Mouse (Mus musculus) kidney, embryonic 15.5 days (tissue): Measurements from ENCODE around the gene Samd14. TPM values are rescaled to one million over a fixed set of nuclear protein-coding genes. Genes with fewer than 3 reads are reported as not detected.

Experiments used
- ATAC-seq: fragments of 200-750 bp; cut with Nextera tagmentation; replicated peaks from 2 replicates; pipeline ENCODE4 v1.8.0; 2017; ENCODE audit warnings: moderate TSS enrichment; ENCODE audit not compliant: low FRiP score
- H3K27ac ChIP-seq: fragments of 300-500 bp; sonication (generic); 2 replicates; pipeline ENCODE4 v1.5.1; 2015; ENCODE audit warnings: mild to moderate bottlenecking, inconsistent platforms
- H3K27me3 ChIP-seq: fragments of 300-500 bp; sonication (generic); 2 replicates; pipeline ENCODE4 v1.6.1; 2015; ENCODE audit warnings: inconsistent platforms
- H3K36me3 ChIP-seq: fragments of 300-500 bp; sonication (generic); 2 replicates; pipeline ENCODE4 v1.6.1; 2015; ENCODE audit warnings: inconsistent platforms
- H3K4me1 ChIP-seq: fragments of 300-500 bp; sonication (generic); 2 replicates; pipeline ENCODE4 v1.6.1; 2015; ENCODE audit warnings: inconsistent platforms
- H3K4me2 ChIP-seq: fragments of 300-500 bp; sonication (generic); 2 replicates; pipeline ENCODE4 v1.6.1; 2015; ENCODE audit warnings: moderate library complexity, mild to moderate bottlenecking, inconsistent platforms
- H3K4me3 ChIP-seq: fragments of 300-500 bp; sonication (generic); replicated peaks from 2 replicates; pipeline ENCODE4 v1.5.1; 2015; ENCODE audit warnings: mild to moderate bottlenecking, inconsistent platforms
- H3K9ac ChIP-seq: fragments of 300-500 bp; sonication (generic); 2 replicates; pipeline ENCODE4 v1.6.1; 2015; ENCODE audit warnings: mild to moderate bottlenecking, inconsistent platforms
- H3K9me3 ChIP-seq: fragments of 300-500 bp; sonication (generic); replicated peaks from 2 replicates; pipeline ENCODE4 v1.6.1; 2016; ENCODE audit warnings: inconsistent platforms
- WGBS: fragments of 180-500 bp; shearing (Covaris S2); methylation state at CpG from one replicate; pipeline ENCODE4 v1.1.7; 2015; ENCODE audit warnings: mixed read lengths; 5-methylcytosine and 5-hydroxymethylcytosine counted together
- polyA plus RNA-seq: library from polyadenylated mRNA; unstranded; fragments of >200 nt; fragmentation: Nextera tagmentation; extraction: Ambion mirVana; gene quantifications from 2 replicates; pipeline ENCODE4 v1.2.1, GENCODE M21; 2015

The Samd14 gene
- polyA plus RNA-seq, 1 experiment from 2014 or later: 21.2 TPM

GRCm38 (mm10) chr11:94978178-94978915, 31.3 kb upstream of the Samd14 start:
- ATAC-seq: peak; percentile 14; the same call in 1 of the 2 replicates
- H3K9me3 ChIP-seq: no peaks in the 10 kb centered on the region
- no peak overlapping the region for H3K27ac ChIP-seq
- peak overlapping the region; percentile 57 for H3K4me2 ChIP-seq
- H3K36me3 ChIP-seq: no peaks in the 10 kb centered on the region
- peaks cover 15% of the 10 kb centered on the region for H3K4me1 ChIP-seq
- H3K27me3 ChIP-seq: no peaks in the 10 kb centered on the region
- peak overlapping the region; percentile 33 for H3K4me3 ChIP-seq
- 48% methylated on average over 9 of the region's 9 CpGs for WGBS
- H3K9ac ChIP-seq: peak overlapping the region; percentile 31; the same call in 1 of the 2 replicates

GRCm38 (mm10) chr11:94978947-94979346, 30.7 kb upstream of the Samd14 start:
- WGBS: under 1% methylated on average over 20 of the region's 20 CpGs

GRCm38 (mm10) chr11:94979462-94980179, 30.1 kb upstream of the Samd14 start:
- ATAC-seq: no peak
- 76% methylated on average over 11 of the region's 11 CpGs for WGBS
- Histone ChIP-seq H3K4me3 (peak overlapping the region; percentile 33), H3K36me3 (no peaks in the 10 kb centered on the region), H3K4me1 (peaks cover 14% of the 10 kb centered on the region), H3K9me3 (no peaks in the 10 kb centered on the region), H3K27me3 (no peaks in the 10 kb centered on the region), H3K27ac (peak overlapping the region; percentile 63), H3K9ac (no peak overlapping the region), H3K4me2 (peak overlapping the region; percentile 57)

More at GRCm38 (mm10) chr11:94978947-94979346, 30.7 kb upstream of the Samd14 start:
- H3K36me3 ChIP-seq: no peaks in the 10 kb centered on the region
- peak overlapping the region; percentile 31; the same call in 1 of the 2 replicates for H3K9ac ChIP-seq
- H3K27ac ChIP-seq: no peak overlapping the region
- H3K4me3 ChIP-seq: peak overlapping the region; percentile 33
- peaks cover 14% of the 10 kb centered on the region for H3K4me1 ChIP-seq
- peak; percentile 94 for ATAC-seq
- H3K9me3 ChIP-seq: no peaks in the 10 kb centered on the region
- H3K27me3 ChIP-seq: no peaks in the 10 kb centered on the region
- H3K4me2 ChIP-seq: peak overlapping the region; percentile 57

- no peak overlapping the region for H3K27ac ChIP-seq
- H3K4me1 ChIP-seq: peaks cover 37% of the 10 kb centered on the region
- WGBS: 35% methylated on average over 1 of the region's 1 CpGs
Measured at GRCm38 (mm10) chr11:94985140-94985539, 24.5 kb upstream of the Samd14 start.

GRCm38 (mm10) chr11:94985822-94986221, 23.9 kb upstream of the Samd14 start:
- no peaks in the 10 kb centered on the region for H3K9me3 ChIP-seq
- no peak overlapping the region for H3K4me3 ChIP-seq
- H3K27ac ChIP-seq: no peak overlapping the region
- H3K4me1 ChIP-seq: peaks cover 43% of the 10 kb centered on the region
- WGBS: 76% methylated on average over 5 of the region's 5 CpGs
- no peak overlapping the region for H3K9ac ChIP-seq
- ATAC-seq: no peak
- H3K27me3 ChIP-seq: no peaks in the 10 kb centered on the region
- H3K4me2 ChIP-seq: no peak overlapping the region
- H3K36me3 ChIP-seq: no peaks in the 10 kb centered on the region

More at GRCm38 (mm10) chr11:94985140-94985539, 24.5 kb upstream of the Samd14 start:
- Histone ChIP-seq H3K27me3 (no peaks in the 10 kb centered on the region), H3K4me2 (no peak overlapping the region), H3K9ac (no peak overlapping the region), H3K9me3 (no peaks in the 10 kb centered on the region), H3K4me3 (no peak overlapping the region), H3K36me3 (no peaks in the 10 kb centered on the region)
- no peak for ATAC-seq

- Histone ChIP-seq H3K4me3 (no peak overlapping the region), H3K36me3 (no peaks in the 10 kb centered on the region), H3K27me3 (no peaks in the 10 kb centered on the region), H3K9ac (no peak overlapping the region), H3K4me1 (peaks cover 43% of the 10 kb centered on the region), H3K9me3 (no peaks in the 10 kb centered on the region), H3K27ac (no peak overlapping the region), H3K4me2 (no peak overlapping the region)
- WGBS: 66% methylated on average over 2 of the region's 2 CpGs
- no peak for ATAC-seq
Measured at GRCm38 (mm10) chr11:94986435-94986834, 23.2 kb upstream of the Samd14 start.

GRCm38 (mm10) chr11:94987341-94987740, 22.3 kb upstream of the Samd14 start:
- no peak for ATAC-seq
- H3K27ac ChIP-seq: no peak overlapping the region
- 47% methylated on average over 6 of the region's 6 CpGs for WGBS
- no peaks in the 10 kb centered on the region for H3K36me3 ChIP-seq
- no peak overlapping the region for H3K9ac ChIP-seq
- H3K4me3 ChIP-seq: no peak overlapping the region
- peaks cover 51% of the 10 kb centered on the region for H3K4me1 ChIP-seq
- H3K27me3 ChIP-seq: no peaks in the 10 kb centered on the region
- no peak overlapping the region for H3K4me2 ChIP-seq
- H3K9me3 ChIP-seq: no peaks in the 10 kb centered on the region

GRCm38 (mm10) chr11:94987851-94988250, 21.8 kb upstream of the Samd14 start:
- Histone ChIP-seq H3K27me3 (no peaks in the 10 kb centered on the region), H3K9ac (no peak overlapping the region), H3K27ac (no peak overlapping the region), H3K4me1 (peaks cover 56% of the 10 kb centered on the region), H3K4me3 (no peak overlapping the region), H3K9me3 (no peaks in the 10 kb centered on the region), H3K4me2 (no peak overlapping the region), H3K36me3 (no peaks in the 10 kb centered on the region)
- 81% methylated on average over 8 of the region's 8 CpGs for WGBS
- ATAC-seq: no peak

GRCm38 (mm10) chr11:94988780-94989561, 20.7 kb upstream of the Samd14 start:
- WGBS: 15% methylated on average over 10 of the region's 10 CpGs
- Histone ChIP-seq H3K36me3 (no peaks in the 10 kb centered on the region), H3K4me1 (peaks cover 67% of the 10 kb centered on the region), H3K27ac (peak overlapping the region; percentile 96), H3K27me3 (no peaks in the 10 kb centered on the region), H3K9me3 (no peaks in the 10 kb centered on the region), H3K9ac (peak overlapping the region; percentile 46), H3K4me2 (peak overlapping the region; percentile 98), H3K4me3 (peak overlapping the region; percentile 88)
- no peak for ATAC-seq

GRCm38 (mm10) chr11:94989562-94990017, 20.1 kb upstream of the Samd14 start:
- no peaks in the 10 kb centered on the region for H3K27me3 ChIP-seq
- peak overlapping the region; percentile 88 for H3K4me3 ChIP-seq
- H3K4me1 ChIP-seq: peaks cover 73% of the 10 kb centered on the region
- peaks cover 1% of the 10 kb centered on the region; the same call in 1 of the 2 replicates for H3K36me3 ChIP-seq
- peak overlapping the region; percentile 96 for H3K27ac ChIP-seq
- under 1% methylated on average over 12 of the region's 12 CpGs for WGBS
- H3K9me3 ChIP-seq: no peaks in the 10 kb centered on the region
- peak; percentile 63 for ATAC-seq
- H3K9ac ChIP-seq: peak overlapping the region; percentile 46
- H3K4me2 ChIP-seq: peak overlapping the region; percentile 98

- peak overlapping the region; percentile 86 for H3K9ac ChIP-seq
- ATAC-seq: no peak
- 48% methylated on average over 6 of the region's 6 CpGs for WGBS
- H3K36me3 ChIP-seq: peaks cover 8% of the 10 kb centered on the region; the same call in 1 of the 2 replicates
- H3K4me3 ChIP-seq: peak overlapping the region; percentile 88
- H3K27ac ChIP-seq: peak overlapping the region; percentile 96
- H3K9me3 ChIP-seq: no peaks in the 10 kb centered on the region
- no peaks in the 10 kb centered on the region for H3K27me3 ChIP-seq
- H3K4me1 ChIP-seq: peaks cover 79% of the 10 kb centered on the region
- peak overlapping the region; percentile 98 for H3K4me2 ChIP-seq
Measured at GRCm38 (mm10) chr11:94990102-94990748, 19.5 kb upstream of the Samd14 start.
